Mouse (Mus musculus) brain, embryonic 14.5 days (tissue): ENCODE measurements around the gene Abcc8. TPM values are rescaled to one million over a fixed set of nuclear protein-coding genes. Genes with fewer than 3 reads are reported as not detected.

Experiments used
- DNase-seq: peaks from one replicate; pipeline ENCODE4 v3.0.0-alpha.2; 2011; ENCODE audit warnings: low read depth
- CTCF ChIP-seq: fragments of 200-500 bp; IDR thresholded peaks from 2 replicates; pipeline ENCODE4 v1.5.1; 2012; ENCODE audit warnings: inconsistent platforms, mild to moderate bottlenecking, moderate library complexity, borderline replicate concordance; ENCODE audit not compliant: insufficient read depth, insufficient read length; ENCODE audit errors: extremely low read depth
- POLR2A ChIP-seq: fragments of 200-500 bp; IDR thresholded peaks from 2 replicates; pipeline ENCODE4 v1.6.1; 2012; ENCODE audit warnings: mild to moderate bottlenecking, inconsistent platforms, borderline replicate concordance; ENCODE audit not compliant: poor library complexity, insufficient read depth, insufficient read length, severe bottlenecking; ENCODE audit errors: extremely low read depth
- polyA plus RNA-seq: library from polyadenylated mRNA; depleted of rRNA; stranded (reverse); fragments of >200 nt; gene quantifications from 2 replicates; pipeline ENCODE4 v1.2.3, GENCODE M21; 2012

Abcc8 gene
- polyA plus RNA-seq, 1 experiment, result 12.3 TPM

DNA sequence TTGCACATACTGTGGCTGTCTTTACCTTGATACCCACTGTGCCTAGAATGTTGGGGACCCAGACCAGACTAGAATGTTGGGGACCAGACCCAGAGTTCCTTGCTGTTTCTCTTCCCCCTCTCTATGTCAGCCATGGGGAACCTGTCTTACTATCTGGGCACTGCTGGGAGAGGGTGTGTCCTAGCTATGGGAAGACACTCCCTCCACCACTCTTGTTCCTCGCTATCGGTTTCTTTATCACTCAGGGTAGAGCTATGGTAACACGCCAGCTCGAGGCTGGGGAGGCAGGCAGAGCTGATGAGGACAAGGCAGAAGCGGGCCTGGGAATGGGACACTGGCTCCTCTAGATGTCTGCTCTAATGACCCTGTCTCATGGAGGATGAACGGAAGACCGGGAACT lies 32.4 kb downstream of the Abcc8 start:
- DNase-seq, result no peak
- TF ChIP-seq CTCF (no peak), POLR2A (no peak)

GRCm38 (mm10) chr7:46146675-46147308 lies 33.0 kb downstream of the Abcc8 start:
- TF ChIP-seq POLR2A (no peak), CTCF (no peak)
- peak; percentile 57 for DNase-seq

DNA sequence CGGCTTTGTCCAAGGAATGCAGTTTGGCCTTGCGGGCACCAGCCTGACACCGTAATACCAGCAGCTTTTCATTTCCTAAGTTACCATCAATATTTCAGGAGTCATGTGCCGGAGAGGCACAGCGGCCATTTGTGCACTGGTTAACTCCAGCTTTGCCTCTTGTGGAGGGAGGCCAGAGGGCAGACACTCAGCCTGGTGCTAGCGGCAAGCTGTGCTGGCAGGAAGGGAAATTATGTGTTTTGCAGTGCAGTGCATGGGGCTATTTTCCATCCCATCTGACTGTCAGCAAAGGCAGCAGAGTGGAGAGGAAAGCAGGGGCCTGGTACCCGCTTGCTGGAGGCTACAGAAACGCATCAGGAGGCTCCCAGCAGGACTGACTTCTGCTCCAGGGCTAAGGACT lies 35.8 kb downstream of the Abcc8 start:
- TF ChIP-seq CTCF, result no peak
- no peak for TF ChIP-seq POLR2A
- DNase-seq, result peak; percentile 41

GRCm38 (mm10) chr7:46138329-46138930 lies 41.4 kb downstream of the Abcc8 start:
- no peak for DNase-seq
- no peak for TF ChIP-seq POLR2A
- no peak for TF ChIP-seq CTCF

GRCm38 (mm10) chr7:46133858-46134257 lies 46.0 kb downstream of the Abcc8 start:
- no peak for TF ChIP-seq CTCF
- TF ChIP-seq POLR2A, result no peak

DNA sequence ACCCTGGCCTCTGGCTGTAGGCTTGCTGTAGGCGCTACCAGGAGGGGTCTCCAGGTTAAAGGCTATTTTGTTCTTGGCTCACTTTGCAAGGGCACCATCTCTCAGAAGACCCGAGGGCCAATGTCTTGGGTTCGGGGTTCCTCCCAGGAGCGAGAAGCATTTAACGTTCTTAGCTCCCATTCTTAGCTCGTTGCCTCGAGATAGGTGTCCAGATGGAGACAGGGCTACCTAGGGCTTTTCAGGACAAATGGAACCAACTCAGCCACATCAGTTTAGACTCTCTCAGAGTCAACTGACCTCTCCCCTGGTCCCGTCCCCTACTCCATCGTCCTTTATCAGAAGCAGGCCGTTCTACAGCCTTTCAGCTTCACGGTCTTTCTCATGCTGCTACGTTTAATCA lies 47.6 kb downstream of the Abcc8 start:
- no peak for DNase-seq
- no peak for TF ChIP-seq POLR2A
- no peak for TF ChIP-seq CTCF

More at GRCm38 (mm10) chr7:46133858-46134257, 46.0 kb downstream of the Abcc8 start:
- no peak for DNase-seq

- TF ChIP-seq POLR2A (no peak), CTCF (no peak)
- DNase-seq, result no peak
Measured at GRCm38 (mm10) chr7:46131806-46132205, 48.0 kb downstream of the Abcc8 start.

DNA sequence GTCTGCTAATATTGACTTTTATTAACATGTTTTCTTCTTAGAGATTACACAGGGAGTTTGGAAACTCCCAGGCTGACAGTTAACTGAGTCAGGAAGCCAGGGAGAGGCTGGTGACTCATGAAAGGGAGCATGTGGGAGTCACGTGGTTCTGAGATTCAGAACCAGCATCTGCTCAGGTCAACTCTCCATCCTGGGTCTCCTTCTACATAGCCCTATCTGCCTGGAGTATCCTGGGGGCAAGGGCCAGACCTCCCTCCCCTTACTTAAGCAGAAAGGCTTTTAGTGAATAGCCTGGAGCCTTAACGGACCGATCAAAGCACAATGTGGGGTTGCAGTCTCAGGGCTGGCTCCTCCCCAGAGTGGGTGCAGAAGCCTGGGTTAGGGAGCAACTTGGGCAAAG lies 48.6 kb downstream of the Abcc8 start:
- no peak for DNase-seq
- TF ChIP-seq CTCF, result no peak
- no peak for TF ChIP-seq POLR2A

DNA sequence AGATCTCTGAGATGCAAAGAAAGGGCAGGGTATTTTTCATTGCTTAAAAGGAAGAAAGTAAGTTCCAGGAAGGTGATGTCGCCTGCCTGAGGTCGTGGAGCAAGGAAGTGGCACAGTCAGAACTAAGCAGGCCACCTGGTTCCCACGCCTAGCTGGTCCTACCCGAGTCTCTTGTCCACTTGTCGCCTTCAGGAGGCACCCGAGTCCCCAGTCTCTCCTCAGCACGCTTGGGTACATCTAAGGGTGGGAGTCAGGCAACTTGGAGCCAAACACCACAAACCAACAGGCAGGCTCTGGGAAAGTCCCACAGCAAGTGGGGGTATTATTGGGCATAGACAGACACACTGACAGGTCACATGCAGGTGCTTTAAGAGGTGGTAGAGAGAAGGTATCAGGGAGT lies 49.1 kb downstream of the Abcc8 start:
- DNase-seq, result no peak
- TF ChIP-seq CTCF (no peak), POLR2A (no peak)

DNA sequence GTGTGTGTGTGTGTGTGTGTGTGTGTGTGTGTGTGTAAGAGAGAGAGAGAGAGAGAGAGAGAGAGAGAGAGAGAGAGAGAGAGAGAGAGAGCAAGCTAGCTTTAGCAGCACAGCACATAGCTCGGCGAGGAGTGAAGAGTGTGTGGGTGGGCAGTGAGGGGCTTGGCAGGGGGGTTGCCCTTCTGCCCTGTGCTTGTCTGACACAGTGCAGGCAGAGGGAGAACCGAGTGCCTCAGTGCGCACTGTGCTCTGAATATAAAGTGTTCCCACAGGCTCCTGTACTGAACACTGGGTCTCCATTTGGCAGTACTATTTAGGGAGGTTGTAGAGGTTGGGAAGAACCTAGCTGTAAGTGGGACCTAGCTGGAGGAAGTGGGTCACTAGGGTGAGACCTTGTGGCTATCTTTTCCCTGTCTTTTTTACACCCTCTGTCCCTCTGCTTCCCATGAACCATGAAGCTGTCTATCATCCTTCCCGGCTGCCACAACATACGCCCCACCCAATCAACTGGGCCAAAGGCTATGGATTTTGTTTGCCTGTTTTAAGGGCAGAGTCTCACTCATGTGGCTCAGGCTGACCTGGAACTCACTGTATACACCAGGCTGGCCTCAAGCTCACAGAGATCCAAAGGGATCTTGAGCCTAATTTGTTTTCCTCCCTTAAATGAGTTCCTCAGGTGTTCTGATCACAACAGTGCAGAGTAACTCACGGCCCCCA lies 50.2 kb downstream of the Abcc8 start:
- DNase-seq, result peak; percentile 52
- TF ChIP-seq POLR2A, result no peak

- DNase-seq, result peak; percentile 66
- TF ChIP-seq CTCF (no peak), POLR2A (no peak)
Measured at GRCm38 (mm10) chr7:46128196-46128595, 51.6 kb downstream of the Abcc8 start.
